Mouse (Mus musculus) large intestine, adult 2 months (tissue): ENCODE data around the gene Gm10228. TPM values are rescaled to one million over a fixed set of nuclear protein-coding genes. Genes with fewer than 3 reads are reported as not detected.
"Not testable (repeated sequence)": the region's sequence is repeated elsewhere in the genome, so short reads cannot be mapped to it uniquely, and the experiment has no call there.

Experiments
- DNase-seq: peaks from one replicate; pipeline ENCODE4 v3.0.0-alpha.2; 2012; ENCODE audit warnings: low read depth, low spot score
- WGBS: fragments of 180-500 bp; shearing (Covaris S2); methylation state at CpG from one replicate; pipeline ENCODE4 v1.1.7; 2018; 5-methylcytosine and 5-hydroxymethylcytosine counted together
- polyA plus RNA-seq: library from polyadenylated mRNA; depleted of rRNA; stranded (reverse); fragments of >200 nt; gene quantifications from 2 replicates; pipeline ENCODE4 v1.2.3, GENCODE M21; 2012; rRNA removed

Gene Gm10228
- not detected in 2 replicates for polyA plus RNA-seq

GRCm38 (mm10) chr16:89041372-89041771 is at the start of gene Gm10228:
Gm10228 (minus strand) TSS chr16:89041472.
- DNase-seq = not testable (repeated sequence)
- WGBS = 86% methylated on average over 2 of the region's 4 CpGs

GRCm38 (mm10) chr16:89071041-89071440 is 29.8 kb upstream of the Gm10228 start:
- WGBS = 59% methylated on average over 2 of the region's 2 CpGs
- not testable (repeated sequence) for DNase-seq

- no CpG with 5 or more reads among the region's 2 CpGs for WGBS
- DNase-seq = not testable (repeated sequence)
Observed at GRCm38 (mm10) chr16:89063902-89064301, 22.6 kb upstream of the Gm10228 start, which contains the start of gene 1110025L11Rik. 1110025L11Rik (minus strand) TSS chr16:89064002.

- DNase-seq = no peak
- WGBS = 75% methylated on average over 3 of the region's 3 CpGs
Observed at GRCm38 (mm10) chr16:89047783-89048182, 6.5 kb upstream of the Gm10228 start, which contains the start of gene Krtap6-5. Krtap6-5 (minus strand) TSS chr16:89047883.

GRCm38 (mm10) chr16:89031399-89031798 is 9.9 kb downstream of the Gm10228 start, which contains the start of gene Krtap6-1:
Krtap6-1 (plus strand) TSS chr16:89031699.
- WGBS = 91% methylated on average over 3 of the region's 3 CpGs

GRCm38 (mm10) chr16:89014984-89015383 is 26.3 kb downstream of the Gm10228 start, which contains the start of gene Gm10229:
Gm10229 (plus strand) TSS chr16:89015284.
- 91% methylated on average over 3 of the region's 3 CpGs for WGBS
- not testable (repeated sequence) for DNase-seq

More at GRCm38 (mm10) chr16:89031399-89031798, 9.9 kb downstream of the Gm10228 start, which contains the start of gene Krtap6-1:
- DNase-seq = not testable (repeated sequence)

- no peak for DNase-seq
- 93% methylated on average over 3 of the region's 3 CpGs for WGBS
Observed at GRCm38 (mm10) chr16:89013973-89014372, 27.3 kb downstream of the Gm10228 start.

- DNase-seq = no peak
- 70% methylated on average over 5 of the region's 5 CpGs for WGBS
Observed at GRCm38 (mm10) chr16:89010659-89011058, 30.6 kb downstream of the Gm10228 start, which contains the start of gene Krtap22-2. Krtap22-2 (minus strand) TSS chr16:89010759.

Other genes starting within 250 kb of the Gm10228 start
- gene Gm20741, start 229.3 kb downstream of the Gm10228 start, polyA plus RNA-seq = not detected in 2 replicates
- gene Krtap15, start 221.3 kb downstream of the Gm10228 start, polyA plus RNA-seq = not detected in 2 replicates
- not detected in 2 replicates for gene Krtap14, start 215.3 kb downstream of the Gm10228 start, polyA plus RNA-seq
- gene Krtap19-1, start 172.1 kb downstream of the Gm10228 start, polyA plus RNA-seq = not detected in 2 replicates
- gene Krtap19-2, start 167.2 kb downstream of the Gm10228 start, polyA plus RNA-seq = not detected in 2 replicates
- gene Krtap19-3, start 163.4 kb downstream of the Gm10228 start, polyA plus RNA-seq = not detected in 2 replicates
- gene Krtap19-4, start 156.4 kb downstream of the Gm10228 start, polyA plus RNA-seq = not detected in 2 replicates
- gene Krtap19-5, start 145.0 kb downstream of the Gm10228 start, polyA plus RNA-seq = not detected in 2 replicates
- not detected in 2 replicates for gene Krtap19-9b, start 109.2 kb downstream of the Gm10228 start, polyA plus RNA-seq
- gene Krtap16-3, start 78.6 kb downstream of the Gm10228 start, polyA plus RNA-seq = not detected in 2 replicates
- gene Krtap22-2, start 30.7 kb downstream of the Gm10228 start, polyA plus RNA-seq = not detected in 2 replicates
- gene Gm10229, start 26.2 kb downstream of the Gm10228 start, polyA plus RNA-seq = not detected in 2 replicates
- gene Krtap6-1, start 9.8 kb downstream of the Gm10228 start, polyA plus RNA-seq = not detected in 2 replicates
- not detected in 2 replicates for gene Krtap6-5, start 6.4 kb upstream of the Gm10228 start, polyA plus RNA-seq
- gene 1110025L11Rik, start 22.5 kb upstream of the Gm10228 start, polyA plus RNA-seq = not detected in 2 replicates
- not detected in 2 replicates for gene Krtap6-3, start 42.5 kb upstream of the Gm10228 start, polyA plus RNA-seq
- not detected in 2 replicates for gene Gm6358, start 99.4 kb upstream of the Gm10228 start, polyA plus RNA-seq
- gene Gm10061, start 109.6 kb upstream of the Gm10228 start, polyA plus RNA-seq = not detected in 2 replicates
- not detected in 2 replicates for gene Gm9789, start 116.5 kb upstream of the Gm10228 start, polyA plus RNA-seq
- not detected in 2 replicates for gene Gm7735, start 128.0 kb upstream of the Gm10228 start, polyA plus RNA-seq
- gene 1110057P08Rik, start 133.3 kb upstream of the Gm10228 start, polyA plus RNA-seq = not detected in 2 replicates
- gene Krtap20-2, start 164.4 kb upstream of the Gm10228 start, polyA plus RNA-seq = not detected in 2 replicates